18 mouse cellular contexts compared by ENCODE assay signal in genomic region chr11:67655236-67655959, GRCm38 (mm10). TPM values are rescaled to one million over a fixed set of nuclear protein-coding genes. Genes with fewer than 3 reads are reported as not detected.
A peak's percentile ranks its signal among the peaks of the same experiment; 100 is the strongest.
DNase-seq lines count a peak whose midpoint lies in the region; ATAC-seq lines count a peak whose summit lies in the region.
"Had no signal": no experiment of that assay in that cellular context is flagged by ENCODE, and none has a peak within 500 bp of the region (broad histone marks: within the 10 kb centered on the region; RNA-seq: fewer than 3 reads in every experiment).

No protein-coding gene starts in this region.

- no peak for ATAC-seq in midbrain, embryonic 11.5 days (ENCODE audit: low FRiP score)
- ATAC-seq in midbrain, embryonic 15.5 days (replicated peaks): no peak; the same call in 1 of the 2 replicates
- ATAC-seq: Patski had no signal

- H3K4me3 ChIP-seq in midbrain, embryonic 11.5 days (ENCODE audit: low read depth, low read length): no peak overlapping the region
- H3K4me3 ChIP-seq in midbrain, embryonic 15.5 days: no peak overlapping the region

- 73% methylated on average over 17 of the region's 17 CpGs for WGBS in midbrain, embryonic 11.5 days
- WGBS in midbrain, embryonic 15.5 days: 64% methylated on average over 17 of the region's 17 CpGs

- no peaks in the 10 kb centered on the region for H3K27me3 ChIP-seq in midbrain, embryonic 11.5 days (ENCODE audit: control insufficient read depth, insufficient read depth, low read length)
- H3K27me3 ChIP-seq in midbrain, embryonic 15.5 days (replicated peaks): no peaks in the 10 kb centered on the region

- no peaks in the 10 kb centered on the region for H3K36me3 ChIP-seq in midbrain, embryonic 11.5 days (ENCODE audit: control insufficient read depth, insufficient read depth, low read length)
- no peaks in the 10 kb centered on the region for H3K36me3 ChIP-seq in midbrain, embryonic 15.5 days (replicated peaks)

- peaks cover 6% of the 10 kb centered on the region for H3K4me1 ChIP-seq in midbrain, embryonic 11.5 days (ENCODE audit: control insufficient read depth, insufficient read depth, low read length)
- H3K4me1 ChIP-seq in midbrain, embryonic 15.5 days: peaks cover 23% of the 10 kb centered on the region

- H3K9ac ChIP-seq in midbrain, embryonic 11.5 days (ENCODE audit: low read length): no peak overlapping the region
- no peak overlapping the region for H3K9ac ChIP-seq in midbrain, embryonic 15.5 days

- H3K9me3 ChIP-seq in midbrain, embryonic 11.5 days (ENCODE audit: control insufficient read depth, low read length): no peaks in the 10 kb centered on the region
- no peaks in the 10 kb centered on the region for H3K9me3 ChIP-seq in midbrain, embryonic 15.5 days

- no peak overlapping the region for H3K4me2 ChIP-seq in midbrain, embryonic 11.5 days
- H3K4me2 ChIP-seq in midbrain, embryonic 15.5 days: no peak overlapping the region
- H3K4me2 ChIP-seq: liver, embryonic 11.5 days had no signal

- H3K27ac ChIP-seq in midbrain, embryonic 11.5 days (ENCODE audit: low read depth, low read length): no peak overlapping the region
- no peak overlapping the region for H3K27ac ChIP-seq in midbrain, embryonic 15.5 days
- H3K27ac ChIP-seq: stomach, postnatal 0 days had no signal

- peak; percentile 51 to 64 for DNase-seq in frontal cortex, postnatal 36 days (ENCODE audit: low spot score in 2 of 2)
- no peak for DNase-seq in frontal cortex, postnatal 10 days (ENCODE audit: low spot score in 2 of 2)
- DNase-seq in midbrain, embryonic 11.5 days (ENCODE audit: low spot score, missing footprints): peak; percentile 69
- DNase-seq in cerebellum, postnatal 10 days: peak; percentile 92 to 94
- DNase-seq in layer of hippocampus, postnatal 10 days (ENCODE audit: low spot score in 2 of 2): peak; percentile 70 to 81
- DNase-seq in kidney, adult 8-10 months: no peak
- no peak for DNase-seq in lung, postnatal 25 days (ENCODE audit: low spot score)
- DNase-seq: adrenal gland, postnatal 36 days; kidney, postnatal 25 days had no signal

RNA-seq across cellular contexts. Expression of gene Rcvrn, which starts 39.7 kb away (rescaled TPM):
- polyA plus RNA-seq in midbrain, embryonic 11.5 days (2014; fragmentation: Nextera tagmentation; extraction: Ambion mirVana): not detected in 2 replicates
- not detected in 2 replicates for polyA plus RNA-seq in midbrain, embryonic 15.5 days (2015; fragmentation: Nextera tagmentation; extraction: Ambion mirVana)
- 1 to 10 TPM; 1.4 to 2.1 TPM for total RNA-seq in layer of hippocampus, postnatal 10 days (2021)
- total RNA-seq: heart, postnatal 14 days; megakaryocyte progenitor cell, adult 5-6 weeks; neutrophil, adult 5-6 weeks had no signal
- polyA plus RNA-seq: C2C12; embryonic facial prominence, embryonic 14.5 days; liver, embryonic 11.5 days; Patski; stomach, postnatal 0 days had no signal

Comparison
In these comparisons a context has a peak if more than half of its experiments do, and no peak if none do; other contexts are left out.
1. DNase-seq: peak in frontal cortex, postnatal 36 days (2 of 2), midbrain, embryonic 11.5 days (single experiment), cerebellum, postnatal 10 days (2 of 2) and layer of hippocampus, postnatal 10 days (2 of 2); none in frontal cortex, postnatal 10 days (0 of 2), kidney, adult 8-10 months (0 of 2) and lung, postnatal 25 days (single experiment).